Mouse (Mus musculus) lung, postnatal 36 days (tissue): ENCODE measurements around the gene Laptm4a.

ENCODE experiments used
- DNase-seq: peaks from one replicate; pipeline ENCODE4 v3.0.0; 2022; ENCODE audit warnings: mixed read lengths

Gene Laptm4a

DNA sequence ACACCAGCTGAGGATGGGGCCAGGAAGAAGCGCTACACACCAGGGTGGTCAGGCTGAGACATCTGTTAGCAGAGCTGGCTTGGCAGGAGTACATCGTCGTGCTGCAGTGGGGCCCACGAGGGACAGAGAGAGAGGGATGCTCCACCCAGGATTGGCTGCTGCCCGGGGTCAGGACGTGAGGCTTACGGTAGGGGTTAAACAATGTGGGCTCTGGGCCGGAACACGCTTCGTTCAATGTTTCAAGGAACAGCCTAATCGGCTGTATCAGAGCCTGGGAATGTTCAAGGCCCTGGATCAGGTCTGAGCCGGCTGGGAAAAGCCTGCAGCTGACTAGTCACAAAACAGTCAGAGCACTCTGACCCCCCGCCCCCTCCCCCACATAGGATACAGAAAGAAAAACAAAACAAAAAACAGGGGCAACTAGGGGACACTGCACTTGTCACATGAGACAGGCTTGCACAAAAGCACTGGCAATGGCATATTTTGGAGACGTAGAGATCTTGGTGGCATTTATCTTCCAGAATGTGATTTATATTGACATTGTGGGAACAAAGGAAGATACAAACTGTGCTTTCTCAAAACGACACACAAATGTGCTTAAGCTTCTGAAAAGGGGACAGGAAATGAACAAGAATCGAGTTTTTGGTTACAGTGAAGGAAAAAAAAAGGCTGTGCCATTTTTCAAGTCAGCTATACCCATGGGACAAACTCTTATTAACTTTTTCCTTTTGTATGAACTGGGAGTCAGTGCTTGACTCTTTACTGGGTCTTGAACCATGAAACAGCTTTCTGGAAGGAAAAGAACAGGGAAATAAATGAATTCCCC lies 8.4 kb upstream of the Laptm4a start:
- no peak for DNase-seq

DNA sequence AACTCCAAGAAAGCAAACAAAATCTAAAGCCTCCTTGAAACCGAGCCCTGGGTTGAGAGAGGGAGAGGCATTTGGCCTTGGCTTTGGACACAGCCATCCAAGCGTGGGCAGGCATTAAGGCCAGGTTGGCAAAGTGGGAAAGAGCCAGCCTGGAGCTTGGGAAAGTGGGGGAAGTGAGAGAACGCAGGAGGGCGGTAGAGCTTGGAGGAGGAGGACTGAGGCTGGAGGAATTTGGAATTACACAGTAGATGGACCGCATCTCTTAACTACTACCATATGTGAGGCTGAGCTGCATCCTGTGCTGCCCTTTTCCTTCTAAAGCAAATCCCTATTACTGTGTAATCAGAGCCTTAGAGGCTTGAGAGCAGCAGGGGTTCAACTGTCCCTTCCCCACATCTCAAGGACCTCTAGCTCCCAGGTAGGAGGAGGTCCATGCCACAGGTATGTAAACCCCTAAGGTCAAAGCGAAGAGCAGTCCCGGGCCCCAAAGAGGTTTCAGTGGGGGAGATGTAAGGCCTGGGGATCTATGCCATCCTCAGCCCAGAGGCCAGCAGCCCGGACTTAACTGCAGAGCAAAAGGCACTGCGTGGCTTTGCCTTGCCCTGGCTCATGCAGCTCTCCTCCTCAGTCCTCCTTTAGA lies 7.6 kb upstream of the Laptm4a start:
- DNase-seq: no peak

DNA sequence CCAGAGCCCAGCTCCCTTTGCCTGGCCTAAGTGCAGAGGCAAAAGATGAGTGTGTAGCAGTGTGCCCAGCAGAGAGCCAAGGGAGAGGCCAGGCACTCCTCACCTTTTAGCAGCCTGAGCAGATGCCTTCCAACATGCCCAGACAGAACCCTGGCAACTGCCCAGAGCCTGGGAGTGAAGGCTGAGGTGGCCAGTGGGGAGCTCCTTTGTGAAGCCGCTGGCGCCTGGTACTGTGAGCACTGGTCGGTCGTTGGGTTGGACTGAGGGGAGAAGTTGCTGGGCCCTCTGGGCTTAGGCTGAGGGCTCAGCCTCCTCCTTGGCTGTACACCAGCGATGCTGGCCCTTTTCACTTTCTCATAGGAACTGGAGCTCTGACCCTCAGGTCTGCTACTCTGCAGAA lies 5.1 kb upstream of the Laptm4a start:
- DNase-seq: no peak

DNA sequence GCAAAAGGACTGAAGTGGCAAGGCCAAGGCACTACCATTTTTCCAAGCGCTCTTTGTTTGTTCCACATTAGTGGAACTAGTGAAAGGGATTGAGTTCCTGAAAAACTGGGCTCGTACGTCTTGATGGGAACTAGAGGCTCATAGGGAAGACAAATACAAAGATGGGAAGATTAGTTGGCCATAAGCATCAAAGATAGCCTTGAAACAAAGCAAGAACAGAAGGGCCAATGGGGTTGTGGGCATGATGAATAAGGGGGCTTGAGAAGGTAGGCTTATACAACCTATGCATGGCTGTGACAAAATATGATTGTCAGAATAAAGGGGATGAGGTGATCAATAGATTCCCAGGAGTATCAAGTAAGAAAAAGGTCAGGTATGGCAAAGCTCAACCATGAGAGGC lies 2.2 kb upstream of the Laptm4a start:
- DNase-seq: no peak

DNA sequence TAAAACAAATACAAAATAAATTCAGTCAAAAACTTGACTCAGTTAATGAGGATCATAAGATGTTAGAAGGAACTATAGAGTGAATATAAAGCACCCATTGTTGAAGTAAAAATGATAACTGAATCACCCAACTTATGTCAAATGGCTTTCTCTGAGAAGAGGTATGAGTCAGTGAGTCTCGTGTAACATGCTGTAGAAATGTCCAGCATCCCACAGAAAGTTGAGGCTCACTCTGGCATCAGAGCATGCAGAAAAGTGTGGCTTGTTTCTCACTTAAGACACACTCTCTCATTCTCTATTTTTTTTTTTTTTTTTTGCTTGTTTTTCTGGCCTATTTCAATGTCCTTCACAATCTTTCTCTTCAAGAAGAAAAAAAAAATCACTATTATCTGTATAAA lies 469 bp upstream of the Laptm4a start:
- no peak for DNase-seq

DNA sequence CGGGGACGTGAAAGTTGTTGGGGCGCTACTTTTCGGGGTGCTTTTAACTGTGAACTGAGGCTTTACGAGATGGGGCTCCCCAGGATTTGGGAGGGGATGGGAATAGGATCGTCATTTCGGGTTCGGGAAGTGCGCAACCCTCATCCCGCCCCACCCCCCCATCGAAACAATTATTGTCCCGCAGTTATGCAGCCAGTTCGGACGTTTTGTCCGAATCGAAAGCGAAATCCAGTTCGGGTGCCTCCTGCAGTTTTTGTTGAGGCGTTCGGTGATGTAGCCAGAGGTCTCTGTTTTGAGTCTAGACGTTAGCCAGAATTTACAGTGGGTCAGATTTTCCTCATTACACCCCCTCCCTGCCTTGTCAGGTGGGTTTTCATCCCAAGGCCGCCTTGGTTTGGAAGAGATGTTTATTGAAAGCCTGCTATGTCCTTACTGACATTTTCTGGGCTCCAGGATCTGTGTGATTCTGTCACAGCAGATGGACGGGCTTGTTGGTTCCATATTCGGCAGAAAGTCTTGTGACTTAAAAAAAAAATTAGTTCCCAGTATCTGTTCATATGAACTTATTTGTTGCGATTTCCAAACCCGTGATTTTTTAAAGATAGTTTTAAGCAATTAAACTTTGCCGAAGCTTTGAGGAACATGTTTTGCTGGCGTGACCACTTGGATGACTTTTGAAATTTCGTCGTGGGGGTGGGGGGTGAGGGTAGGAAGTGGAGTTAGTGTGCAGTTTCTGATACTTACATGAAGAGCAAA lies 1.1 kb downstream of the Laptm4a start:
- DNase-seq: peak; percentile 30

DNA sequence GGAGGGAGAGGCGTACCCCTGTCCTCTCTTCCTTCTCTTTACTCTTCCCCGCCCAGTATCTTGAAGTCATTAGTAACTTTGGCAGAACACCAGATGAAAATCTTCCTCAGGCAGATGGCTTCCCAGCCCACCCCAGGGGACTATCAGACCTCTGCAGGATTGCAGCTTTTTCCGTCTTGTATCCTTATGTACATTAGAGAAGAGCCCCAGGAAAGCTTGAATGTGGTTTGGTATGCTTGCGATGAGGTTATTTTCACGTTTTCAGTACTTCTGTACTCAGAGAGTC lies 1.6 kb downstream of the Laptm4a start:
- peak; percentile 48 for DNase-seq

DNA sequence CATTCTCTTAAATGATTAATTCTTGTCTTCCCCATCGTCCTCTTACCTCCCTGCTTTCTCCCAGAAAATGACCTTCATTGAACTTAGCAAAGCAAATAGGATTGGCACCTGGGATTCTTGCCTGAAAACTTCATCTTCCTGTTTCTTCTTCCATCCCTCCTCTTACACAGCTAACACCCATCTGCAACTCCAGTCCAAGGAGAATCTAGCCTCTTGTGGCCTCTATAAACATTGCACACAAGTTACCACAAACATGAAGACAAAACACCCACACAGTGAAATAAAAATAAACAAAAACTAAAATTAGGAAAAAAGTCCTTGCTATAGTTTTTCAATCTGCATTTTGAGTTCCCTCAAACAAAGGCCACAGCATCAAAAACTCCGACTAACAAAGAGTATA lies 2.1 kb downstream of the Laptm4a start:
- no peak for DNase-seq

DNA sequence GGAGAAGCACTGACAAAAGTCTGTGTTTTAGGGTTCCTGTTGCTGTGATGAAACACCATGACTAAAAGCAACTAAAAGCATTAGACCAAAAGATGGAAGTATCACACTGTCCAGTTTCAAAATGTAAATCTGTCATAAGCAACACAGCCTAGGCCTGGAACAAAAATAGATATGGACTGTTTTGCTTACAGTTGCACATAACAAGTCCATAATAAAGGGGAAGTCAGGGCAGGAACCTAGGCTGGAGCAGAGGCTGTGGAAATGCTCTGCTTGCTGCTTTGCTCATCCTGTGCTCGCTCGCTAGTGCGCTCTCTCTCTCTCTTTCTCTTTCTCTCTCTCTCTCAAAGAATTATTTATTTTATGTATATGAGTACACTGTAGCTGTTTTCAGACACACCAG lies 6.2 kb downstream of the Laptm4a start:
- DNase-seq: peak; percentile 51

DNA sequence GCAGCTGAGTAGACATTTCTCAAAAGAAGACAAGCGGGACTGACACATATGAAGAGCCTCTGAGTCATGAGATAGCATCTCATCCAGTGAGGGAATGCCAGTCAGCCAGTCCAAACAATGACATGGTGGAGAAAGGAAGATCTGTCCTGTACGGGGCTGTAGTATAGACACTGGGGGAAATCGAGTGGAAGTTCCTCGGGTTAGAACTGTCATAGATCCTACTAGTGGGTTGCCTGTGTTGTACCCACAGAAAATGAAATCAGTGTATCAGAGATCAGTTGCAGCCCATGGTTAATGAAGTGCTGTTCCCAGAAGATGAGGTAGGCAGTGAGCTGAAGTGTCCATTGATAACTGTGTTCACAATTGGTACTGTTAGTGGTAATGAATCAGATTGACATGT lies 7.3 kb downstream of the Laptm4a start:
- DNase-seq: no peak

DNA sequence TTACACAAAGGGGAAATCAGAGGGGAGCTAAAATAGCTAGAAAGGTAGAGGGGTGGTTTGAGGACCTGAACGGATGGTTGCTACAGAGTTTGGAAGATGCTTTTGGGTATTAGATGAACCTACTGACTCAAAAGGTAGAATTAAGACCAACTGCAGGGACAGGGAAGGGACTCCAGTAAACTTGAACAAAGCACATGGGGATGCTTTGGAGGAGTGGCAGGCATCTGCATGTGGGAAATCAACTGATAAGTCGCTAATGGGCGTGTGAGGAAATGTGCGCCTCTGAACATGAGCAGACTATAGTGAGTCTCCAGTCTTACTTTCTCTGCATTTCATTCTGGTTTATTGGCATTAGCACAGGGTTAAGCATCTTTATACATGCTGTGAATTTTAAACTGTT lies 9.6 kb downstream of the Laptm4a start:
- no peak for DNase-seq

DNA sequence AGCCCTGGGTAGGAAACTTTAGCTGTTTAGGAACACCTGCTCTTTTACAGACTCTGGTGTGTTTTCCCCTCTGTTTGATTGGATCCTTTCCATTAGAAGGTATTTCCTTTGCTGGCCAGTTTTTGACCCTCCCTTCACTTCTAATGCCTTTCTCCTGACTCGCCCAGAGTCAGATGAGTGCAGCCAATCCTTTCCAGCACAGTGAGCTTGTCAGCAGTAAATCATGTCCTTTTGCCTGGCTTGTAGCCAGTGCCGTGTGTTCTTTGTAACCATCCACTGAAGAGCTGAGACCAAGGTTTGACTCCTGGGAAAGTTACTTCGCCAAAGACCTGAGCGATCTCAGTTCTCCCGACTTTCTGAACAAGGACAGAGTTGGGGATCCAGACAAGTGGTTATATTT lies 13.9 kb downstream of the Laptm4a start:
- peak; percentile 55 for DNase-seq

DNA sequence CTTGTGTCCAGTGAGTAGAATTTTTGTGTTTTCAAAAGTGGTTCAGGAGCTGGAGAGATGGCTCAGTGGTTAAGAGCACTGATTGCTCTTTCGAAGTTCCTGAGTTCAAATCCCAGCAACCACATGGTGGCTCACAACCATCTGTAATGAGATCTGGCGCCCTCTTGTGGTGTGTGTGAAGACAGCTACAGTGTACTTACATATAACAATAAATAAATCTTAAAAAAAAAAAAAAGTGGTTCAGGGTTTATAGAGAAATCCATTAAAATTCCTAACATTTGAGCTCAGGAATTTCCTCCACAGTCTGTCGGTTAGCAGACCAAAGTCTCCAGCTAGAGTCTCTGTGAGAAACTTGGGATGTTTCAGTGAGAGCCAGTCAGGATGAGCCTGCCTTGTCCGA lies 14.7 kb downstream of the Laptm4a start:
- peak; percentile 53 for DNase-seq

DNA sequence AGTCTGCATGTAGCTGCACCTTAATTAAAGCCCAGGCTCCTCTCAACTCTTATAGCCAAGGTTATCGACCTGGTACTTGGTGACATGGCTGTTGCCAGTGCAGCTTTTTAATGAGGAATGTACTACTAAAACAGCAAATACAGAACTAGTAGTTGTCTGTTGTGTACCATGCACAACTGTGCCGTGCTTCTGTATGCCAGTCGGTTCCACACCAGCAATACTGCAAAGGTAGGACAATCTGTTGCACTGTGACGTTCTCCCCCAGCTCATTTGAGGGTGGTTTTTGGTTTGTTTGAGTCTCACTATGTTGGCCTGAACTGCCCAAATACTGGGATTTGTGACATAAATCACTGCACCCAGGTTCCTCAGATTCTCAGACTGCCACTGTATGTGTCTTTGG lies 18.0 kb downstream of the Laptm4a start:
- DNase-seq: no peak

DNA sequence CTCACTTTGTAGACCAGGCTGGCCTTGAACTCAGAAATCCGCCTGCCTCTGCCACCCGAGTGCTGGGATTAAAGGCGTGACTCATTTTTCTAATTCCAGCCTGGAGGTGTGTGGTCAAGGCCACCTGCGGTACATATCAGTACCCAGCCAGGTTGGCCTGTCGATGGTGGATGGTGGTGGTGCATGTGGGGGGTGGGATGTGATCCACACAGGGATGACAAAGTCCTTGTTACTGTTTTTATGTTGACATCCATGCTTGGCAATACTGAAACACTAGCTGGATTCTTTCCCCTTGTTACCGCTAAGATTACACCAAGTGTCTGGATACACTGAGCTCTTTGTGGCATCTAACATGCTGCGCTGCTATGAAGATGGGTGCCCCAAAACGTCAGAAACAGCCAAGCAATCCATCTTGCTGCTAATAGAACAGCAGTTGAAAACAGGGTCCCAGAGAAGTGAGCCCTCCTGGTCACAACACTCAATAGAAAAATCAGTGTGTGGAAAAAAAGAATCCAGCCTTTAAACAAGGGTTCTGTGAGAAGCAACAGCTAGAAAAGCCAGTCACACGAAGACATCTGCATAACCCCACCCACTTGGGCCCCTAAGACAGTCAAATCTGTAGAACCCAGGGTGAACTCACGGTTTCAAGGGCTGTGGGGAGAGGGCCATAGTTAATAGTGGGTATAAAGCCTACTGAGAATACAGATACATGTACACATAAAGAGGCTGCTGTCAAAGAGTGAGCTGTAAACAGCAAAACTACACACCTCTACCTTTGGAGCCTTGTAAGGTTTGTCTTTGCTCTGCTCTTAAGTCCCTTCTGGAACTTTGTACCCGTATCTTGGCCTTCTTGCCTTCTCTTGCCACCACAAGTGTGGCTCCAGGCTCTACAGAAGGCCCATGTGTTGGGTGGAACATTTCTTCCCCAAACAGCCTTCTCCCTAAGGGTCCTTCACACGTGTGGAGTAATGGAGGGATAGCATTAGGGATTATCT lies 18.8 kb downstream of the Laptm4a start:
- DNase-seq: no peak

DNA sequence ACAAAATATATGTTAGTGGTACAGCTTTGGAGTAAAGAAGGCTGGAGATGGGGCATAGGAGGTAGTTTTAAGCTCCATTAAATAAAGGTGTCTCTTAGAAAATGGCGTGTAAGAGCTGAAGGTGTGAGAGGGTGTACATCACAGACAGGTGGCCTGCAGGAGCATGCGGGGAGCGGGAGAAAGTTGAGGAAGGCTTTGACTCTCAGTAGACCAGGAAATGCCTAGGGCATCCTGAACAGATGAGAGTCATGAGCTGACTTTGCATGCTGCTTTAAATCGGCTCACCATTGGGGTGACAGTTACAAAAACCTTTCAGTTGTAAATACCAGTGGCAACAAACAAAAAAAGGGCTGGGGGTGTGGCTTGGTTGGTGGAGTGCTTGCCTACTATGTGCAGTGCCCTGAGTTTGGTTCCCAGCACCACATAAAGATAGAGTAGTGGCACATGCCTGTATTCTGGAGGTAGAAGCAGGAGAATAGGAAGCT lies 19.7 kb downstream of the Laptm4a start:
- no peak for DNase-seq

DNA sequence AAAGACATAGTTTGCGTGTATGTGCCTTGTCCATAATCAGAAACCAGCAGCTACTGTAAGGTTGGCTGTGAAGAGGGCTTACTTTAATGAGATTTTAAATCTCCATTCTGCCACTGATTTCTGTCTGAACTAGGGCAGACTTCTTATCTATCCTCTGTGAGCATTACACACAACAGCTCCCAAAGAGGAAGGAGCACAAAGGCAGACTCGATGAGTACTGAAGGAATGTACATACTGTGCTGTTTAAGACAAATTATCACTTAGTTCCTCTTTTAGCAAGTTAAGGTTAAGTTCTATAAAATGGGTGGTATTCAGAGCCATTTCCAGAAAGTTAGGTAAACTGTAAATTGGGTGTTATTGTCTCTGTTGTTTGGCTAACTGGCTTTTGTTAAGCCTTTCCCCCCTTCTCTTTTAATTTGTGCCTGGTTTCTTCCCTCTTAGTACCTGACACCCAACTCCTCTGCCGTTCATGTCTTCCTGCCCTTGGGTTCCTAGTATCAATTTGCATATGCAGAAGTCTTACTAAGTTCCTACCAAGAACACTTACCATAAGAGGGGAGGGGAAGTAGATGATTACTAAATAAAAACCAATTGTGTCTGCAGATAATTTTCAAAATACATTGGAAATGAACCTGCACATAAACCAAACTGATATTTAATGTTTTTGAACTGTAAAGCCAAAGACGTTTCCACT lies 20.4 kb downstream of the Laptm4a start:
- no peak for DNase-seq

DNA sequence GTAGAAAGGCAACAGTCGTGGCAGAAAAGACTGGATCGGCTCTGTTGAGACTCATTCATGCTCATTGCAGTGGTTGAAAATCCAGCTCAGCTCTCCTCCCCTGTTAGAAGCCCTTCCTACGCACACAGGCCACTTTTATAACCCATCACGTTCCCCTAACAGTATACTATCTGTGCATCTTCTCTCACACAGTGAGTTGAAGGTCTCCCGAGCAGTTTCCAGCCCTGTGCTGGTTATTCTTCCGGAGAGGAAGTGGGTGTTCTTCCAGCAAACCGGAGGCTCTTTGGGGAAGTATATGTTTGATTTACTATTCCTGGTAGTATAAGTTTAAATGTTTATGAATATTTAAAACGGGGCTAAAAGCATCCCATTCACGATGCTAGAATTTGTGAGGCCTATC lies 25.7 kb downstream of the Laptm4a start:
- DNase-seq: no peak

DNA sequence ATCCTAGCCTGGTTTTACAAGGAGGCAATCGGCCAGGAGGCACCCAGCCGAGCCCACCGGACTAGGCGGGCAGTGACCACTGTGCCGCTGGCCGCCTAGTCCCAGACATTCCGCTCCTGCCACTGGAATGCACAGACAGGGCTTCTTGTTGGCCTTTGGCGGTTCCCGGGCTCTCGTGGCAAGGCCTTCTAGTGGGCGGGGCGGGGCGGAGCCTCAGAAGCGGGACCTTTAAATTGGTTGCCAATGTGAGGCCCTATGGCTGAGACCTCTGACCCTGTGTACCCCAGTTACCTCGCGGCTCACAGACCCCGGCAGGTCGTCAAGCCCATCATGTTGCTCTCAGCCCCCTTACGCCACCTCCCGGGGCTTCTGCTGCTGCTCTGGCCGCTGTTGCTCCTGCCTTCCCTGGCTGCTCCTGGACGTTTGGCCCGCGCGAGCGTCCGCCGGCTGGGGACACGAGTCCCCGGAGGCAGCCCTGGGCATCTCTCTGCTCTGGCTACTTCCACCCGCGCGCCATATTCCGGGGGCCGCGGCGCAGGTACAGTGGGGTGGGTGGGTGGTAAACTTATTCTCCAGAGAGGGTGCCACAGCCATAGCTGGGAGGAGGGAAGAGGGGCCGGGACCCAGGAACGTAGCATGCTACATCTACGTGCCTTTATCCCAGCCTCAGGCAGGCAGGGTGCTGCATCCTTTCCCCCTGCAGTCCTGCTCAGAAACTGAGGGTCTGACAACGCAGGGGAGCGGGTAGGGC lies 26.4 kb downstream of the Laptm4a start, which contains the start of gene Matn3:
TSS of gene Matn3 (plus strand) at position 216 of the 751 bp plus-strand sequence.
- peak; percentile 92 for DNase-seq

DNA sequence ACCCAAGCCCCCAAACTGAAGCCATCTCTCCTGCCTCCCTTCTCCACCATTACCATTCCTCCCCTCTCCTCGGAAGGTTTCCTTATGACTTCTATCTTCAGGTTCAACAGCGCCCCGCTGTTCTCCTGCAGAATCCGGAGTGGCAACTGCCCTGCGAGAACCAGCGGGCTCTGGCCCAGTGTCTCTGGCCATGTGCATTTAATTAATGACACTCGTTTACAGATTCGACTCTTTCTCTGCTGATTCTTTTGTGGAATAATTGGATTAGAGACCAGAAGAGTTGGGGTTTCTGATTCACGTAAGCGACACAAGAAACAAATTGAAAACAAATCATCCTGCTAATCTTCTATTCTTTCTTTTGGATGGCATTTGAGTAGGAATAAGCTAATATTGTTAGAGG lies 31.7 kb downstream of the Laptm4a start:
- DNase-seq: no peak

DNA sequence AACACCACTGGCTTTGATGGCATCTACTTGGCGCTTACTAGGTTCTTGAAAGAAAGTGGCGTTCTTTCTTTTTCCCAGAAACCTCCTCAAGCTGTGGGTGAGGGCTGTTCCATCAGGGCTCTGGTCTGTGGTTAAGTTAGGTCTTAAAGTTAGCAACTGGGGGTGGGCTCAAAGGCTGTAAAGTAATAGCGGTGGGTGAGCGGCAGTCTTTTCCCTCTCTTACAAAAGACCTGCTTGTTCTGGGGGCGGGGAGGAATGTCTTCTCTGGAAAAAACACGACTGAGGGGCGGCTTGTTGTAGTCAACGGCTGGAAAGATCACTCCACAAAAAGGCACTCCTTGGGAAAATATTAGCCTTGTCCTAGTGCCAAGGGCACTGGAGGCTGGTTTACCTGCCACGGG lies 32.7 kb downstream of the Laptm4a start:
- DNase-seq: peak; percentile 80
